Mouse (Mus musculus): Measurements from ENCODE around the gene Snx9.

GRCm38 (mm10) chr17:5973536-5973935 lies 132.4 kb downstream of the Snx9 start:
- no peak for TF ChIP-seq CTCF (IDR thresholded peaks at IDR 0.05; ENCODE audit: borderline replicate concordance, insufficient read depth, low read length)
- TF ChIP-seq POLR2A (IDR thresholded peaks at IDR 0.05; ENCODE audit: low read depth, low read length) = no peak

All from embryonic fibroblast, embryonic 13.5 days (primary cell).